Mouse (Mus musculus): ENCODE data around the gene Ncoa3. TPM values are rescaled to one million over a fixed set of nuclear protein-coding genes. Genes with fewer than 3 reads are reported as not detected.
A peak's percentile ranks its signal among the peaks of the same experiment; 100 is the strongest.

Gene Ncoa3
- total and polyA plus RNA-seq, 2 experiments, result 11.5 to 13.6 TPM

DNA sequence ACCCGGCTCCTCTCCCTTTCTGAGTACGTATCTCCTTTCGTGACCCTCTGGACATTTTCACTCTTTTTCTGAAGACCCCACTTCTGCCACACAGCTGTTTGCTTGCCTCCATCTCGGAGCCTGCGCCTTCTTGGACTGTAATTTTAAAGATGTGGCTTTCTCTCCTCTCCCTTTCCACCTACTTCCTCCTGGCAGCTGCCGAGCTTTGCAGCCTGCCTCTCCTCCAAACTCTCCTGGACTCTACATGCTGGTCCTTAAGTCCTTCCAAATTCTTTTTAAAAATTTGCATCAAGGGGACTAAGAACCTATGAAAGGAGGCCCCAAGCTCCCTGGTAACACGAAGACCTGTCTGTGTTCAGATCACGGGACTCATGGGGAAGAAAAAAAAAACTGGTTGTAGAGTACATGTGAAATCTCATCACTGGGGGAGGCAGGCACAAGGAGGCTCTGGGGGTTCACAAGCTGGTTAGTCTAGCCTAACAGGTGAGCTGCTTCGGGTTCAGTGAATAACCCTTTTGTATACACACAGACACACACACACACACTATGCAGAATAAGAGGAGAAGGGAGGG lies 35.1 kb upstream of the Ncoa3 start:
- H3K4me3 ChIP-seq (ENCODE audit: insufficient read depth, low read depth, low read length), result no peak overlapping the region
- H3K79me2 ChIP-seq (ENCODE audit: control insufficient read depth, insufficient read depth, low read length), result no peaks in the 10 kb centered on the region
- WGBS, result 82% methylated on average over 9 of the region's 9 CpGs
- H3K36me3 ChIP-seq (ENCODE audit: control insufficient read depth, insufficient read depth, low read length), result no peaks in the 10 kb centered on the region
- H3K27ac ChIP-seq (replicated peaks; ENCODE audit: insufficient read depth, low read depth, low read length), result no peak overlapping the region
- no peak for TF ChIP-seq CTCF (IDR thresholded peaks at IDR 0.05; ENCODE audit: low read depth, low read length)
- TF ChIP-seq POLR2A (IDR thresholded peaks at IDR 0.05; ENCODE audit: extremely low read depth, insufficient read depth, low read length), result no peak
- no peak for DNase-seq (ENCODE audit: extremely low read depth, low read depth, low spot score)
- peaks cover 5% of the 10 kb centered on the region; the same call in 1 of the 2 replicates for H3K4me1 ChIP-seq (ENCODE audit: control insufficient read depth, insufficient read depth, low read length)
- no peaks in the 10 kb centered on the region for H3K27me3 ChIP-seq (ENCODE audit: control insufficient read depth, insufficient read depth, low read length)
- H3K9ac ChIP-seq (ENCODE audit: low read depth, low read length), result no peak overlapping the region

DNA sequence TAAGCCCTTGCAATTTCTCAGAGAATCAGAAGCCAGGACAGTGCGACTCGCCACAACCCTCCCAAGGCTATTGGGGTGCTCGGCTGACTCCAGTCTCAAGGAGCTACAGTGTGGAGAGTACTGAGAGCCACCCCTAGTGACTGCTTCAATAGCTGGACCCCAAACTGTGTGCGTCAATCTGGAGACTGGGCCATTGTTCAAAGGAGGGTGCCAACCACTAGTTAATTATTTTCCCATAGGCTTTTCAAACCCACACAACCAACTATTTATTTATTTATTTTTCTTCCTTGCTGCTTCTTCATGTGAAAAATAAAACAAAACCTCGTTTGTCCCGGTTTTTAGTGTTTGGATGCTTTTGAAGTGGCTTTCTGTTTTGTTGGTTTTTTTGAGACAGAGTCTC lies 33.9 kb upstream of the Ncoa3 start:
- DNase-seq (ENCODE audit: extremely low read depth, low read depth, low spot score), result no peak
- Histone ChIP-seq H3K9ac (ENCODE audit: low read depth, low read length) (no peak overlapping the region), H3K79me2 (ENCODE audit: control insufficient read depth, insufficient read depth, low read length) (no peaks in the 10 kb centered on the region), H3K27ac (replicated peaks; ENCODE audit: insufficient read depth, low read depth, low read length) (no peak overlapping the region), H3K36me3 (ENCODE audit: control insufficient read depth, insufficient read depth, low read length) (no peaks in the 10 kb centered on the region), H3K4me1 (ENCODE audit: control insufficient read depth, insufficient read depth, low read length) (peaks cover 5% of the 10 kb centered on the region; the same call in 1 of the 2 replicates), H3K4me3 (ENCODE audit: insufficient read depth, low read depth, low read length) (no peak overlapping the region), H3K27me3 (ENCODE audit: control insufficient read depth, insufficient read depth, low read length) (no peaks in the 10 kb centered on the region)
- TF ChIP-seq CTCF (IDR thresholded peaks at IDR 0.05; ENCODE audit: low read depth, low read length), result no peak
- no peak for TF ChIP-seq POLR2A (IDR thresholded peaks at IDR 0.05; ENCODE audit: extremely low read depth, insufficient read depth, low read length)
- 69% methylated on average over 6 of the region's 6 CpGs for WGBS

DNA sequence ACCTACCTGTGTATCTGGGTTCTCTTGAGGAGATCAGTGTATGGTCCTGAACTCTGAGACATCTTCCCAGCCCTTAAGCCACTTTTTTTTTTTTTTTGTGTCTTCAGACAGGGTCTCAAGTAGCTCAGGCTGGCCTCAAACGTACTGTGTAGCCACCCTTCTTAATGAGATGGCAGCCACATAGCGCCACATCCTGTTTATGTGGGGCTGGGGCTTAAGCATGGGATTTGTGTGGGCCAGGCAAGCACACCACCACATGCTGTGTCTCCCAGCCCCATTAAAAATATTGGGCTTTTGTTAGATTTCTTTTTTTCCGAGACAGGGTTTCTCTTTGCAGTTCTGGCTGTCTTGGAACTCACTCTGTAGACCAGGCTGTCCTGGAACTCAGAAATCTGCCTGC lies 31.7 kb upstream of the Ncoa3 start:
- H3K4me1 ChIP-seq (ENCODE audit: control insufficient read depth, insufficient read depth, low read length), result peaks cover 4% of the 10 kb centered on the region; the same call in 1 of the 2 replicates
- 92% methylated on average over 3 of the region's 3 CpGs for WGBS
- DNase-seq (ENCODE audit: extremely low read depth, low read depth, low spot score), result no peak
- H3K27ac ChIP-seq (replicated peaks; ENCODE audit: insufficient read depth, low read depth, low read length), result no peak overlapping the region
- no peaks in the 10 kb centered on the region for H3K79me2 ChIP-seq (ENCODE audit: control insufficient read depth, insufficient read depth, low read length)
- H3K4me3 ChIP-seq (ENCODE audit: insufficient read depth, low read depth, low read length), result no peak overlapping the region
- no peaks in the 10 kb centered on the region for H3K36me3 ChIP-seq (ENCODE audit: control insufficient read depth, insufficient read depth, low read length)
- no peaks in the 10 kb centered on the region for H3K27me3 ChIP-seq (ENCODE audit: control insufficient read depth, insufficient read depth, low read length)
- TF ChIP-seq CTCF (IDR thresholded peaks at IDR 0.05; ENCODE audit: low read depth, low read length), result no peak
- TF ChIP-seq POLR2A (IDR thresholded peaks at IDR 0.05; ENCODE audit: extremely low read depth, insufficient read depth, low read length), result no peak
- no peak overlapping the region for H3K9ac ChIP-seq (ENCODE audit: low read depth, low read length)

DNA sequence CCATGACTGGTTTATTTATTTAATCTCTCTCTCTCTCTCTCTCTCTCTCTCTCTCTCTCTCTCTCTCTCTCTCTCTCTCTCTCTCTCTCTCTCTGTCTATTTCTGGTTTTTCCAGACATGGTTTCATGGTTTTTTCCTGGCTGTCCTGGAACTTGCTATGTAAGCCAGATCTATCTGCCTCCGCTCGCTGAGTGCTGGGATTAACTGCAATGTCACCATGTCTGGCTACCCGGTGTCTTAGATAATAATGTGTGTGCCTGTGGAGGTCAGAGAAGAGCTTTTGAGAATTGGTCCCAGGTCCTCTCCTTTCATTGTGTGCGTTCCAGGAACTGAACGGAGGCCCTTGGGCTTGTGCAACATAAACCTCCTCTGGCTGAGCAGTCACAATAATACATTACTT lies 29.6 kb upstream of the Ncoa3 start:
- Histone ChIP-seq H3K27ac (replicated peaks; ENCODE audit: insufficient read depth, low read depth, low read length) (no peak overlapping the region), H3K4me1 (ENCODE audit: control insufficient read depth, insufficient read depth, low read length) (peaks cover 4% of the 10 kb centered on the region; the same call in 1 of the 2 replicates), H3K79me2 (ENCODE audit: control insufficient read depth, insufficient read depth, low read length) (no peaks in the 10 kb centered on the region), H3K4me3 (ENCODE audit: insufficient read depth, low read depth, low read length) (no peak overlapping the region), H3K36me3 (ENCODE audit: control insufficient read depth, insufficient read depth, low read length) (no peaks in the 10 kb centered on the region), H3K9ac (ENCODE audit: low read depth, low read length) (no peak overlapping the region), H3K27me3 (ENCODE audit: control insufficient read depth, insufficient read depth, low read length) (no peaks in the 10 kb centered on the region)
- DNase-seq (ENCODE audit: extremely low read depth, low read depth, low spot score), result no peak
- no peak for TF ChIP-seq POLR2A (IDR thresholded peaks at IDR 0.05; ENCODE audit: extremely low read depth, insufficient read depth, low read length)
- TF ChIP-seq CTCF (IDR thresholded peaks at IDR 0.05; ENCODE audit: low read depth, low read length), result no peak
- WGBS, result 80% methylated on average over 5 of the region's 5 CpGs

DNA sequence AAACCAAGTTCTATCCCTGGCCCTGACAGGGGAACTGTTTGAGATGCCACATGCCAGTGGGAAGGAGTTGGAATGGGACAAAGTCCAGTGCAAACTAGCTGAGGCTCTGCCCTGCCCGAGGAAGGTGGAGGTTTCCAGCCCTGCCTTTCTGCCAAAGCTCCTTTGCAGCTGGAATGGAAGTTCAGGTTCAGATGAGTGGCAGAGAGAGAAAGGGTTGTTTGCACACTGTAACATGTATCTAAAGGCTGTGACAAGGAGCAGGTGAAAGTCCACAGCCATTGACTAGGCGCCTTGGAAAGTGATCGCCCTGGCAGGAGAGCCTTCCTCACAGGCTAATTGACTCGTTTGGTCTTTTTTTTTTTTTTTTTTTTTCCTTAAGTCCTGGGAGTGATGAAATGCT lies 28.3 kb upstream of the Ncoa3 start:
- Histone ChIP-seq H3K27me3 (ENCODE audit: control insufficient read depth, insufficient read depth, low read length) (no peaks in the 10 kb centered on the region), H3K79me2 (ENCODE audit: control insufficient read depth, insufficient read depth, low read length) (no peaks in the 10 kb centered on the region), H3K4me1 (ENCODE audit: control insufficient read depth, insufficient read depth, low read length) (peaks cover 8% of the 10 kb centered on the region; the same call in 1 of the 2 replicates), H3K27ac (replicated peaks; ENCODE audit: insufficient read depth, low read depth, low read length) (no peak overlapping the region), H3K4me3 (ENCODE audit: insufficient read depth, low read depth, low read length) (no peak overlapping the region), H3K36me3 (ENCODE audit: control insufficient read depth, insufficient read depth, low read length) (no peaks in the 10 kb centered on the region), H3K9ac (ENCODE audit: low read depth, low read length) (no peak overlapping the region)
- DNase-seq (ENCODE audit: extremely low read depth, low read depth, low spot score), result peak; percentile 60
- 22% methylated on average over 4 of the region's 4 CpGs for WGBS
- TF ChIP-seq POLR2A (IDR thresholded peaks at IDR 0.05; ENCODE audit: extremely low read depth, insufficient read depth, low read length), result no peak
- no peak for TF ChIP-seq CTCF (IDR thresholded peaks at IDR 0.05; ENCODE audit: low read depth, low read length)

DNA sequence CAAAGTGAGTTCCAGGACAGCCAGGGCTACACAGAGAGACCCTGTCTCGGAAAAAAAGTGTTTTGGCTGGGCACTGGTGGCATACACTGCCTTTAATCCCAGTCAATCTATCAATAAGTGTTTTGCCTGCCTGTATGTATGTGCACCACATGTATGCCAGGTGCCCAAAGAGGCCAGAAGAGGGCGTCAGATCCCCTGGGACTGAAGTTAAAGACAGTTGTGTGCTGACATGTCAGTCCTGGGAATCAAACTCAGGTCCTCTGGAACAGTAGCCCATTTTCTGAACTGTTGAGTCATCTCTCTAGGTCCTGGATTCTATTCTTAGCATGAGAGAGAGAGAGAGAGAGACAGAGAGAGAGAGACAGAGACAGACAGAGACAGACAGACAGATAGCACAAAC lies 25.4 kb upstream of the Ncoa3 start:
- DNase-seq (ENCODE audit: extremely low read depth, low read depth, low spot score), result no peak
- Histone ChIP-seq H3K4me1 (ENCODE audit: control insufficient read depth, insufficient read depth, low read length) (peaks cover 8% of the 10 kb centered on the region; the same call in 1 of the 2 replicates), H3K27me3 (ENCODE audit: control insufficient read depth, insufficient read depth, low read length) (no peaks in the 10 kb centered on the region), H3K4me3 (ENCODE audit: insufficient read depth, low read depth, low read length) (no peak overlapping the region), H3K27ac (replicated peaks; ENCODE audit: insufficient read depth, low read depth, low read length) (no peak overlapping the region), H3K9ac (ENCODE audit: low read depth, low read length) (no peak overlapping the region), H3K79me2 (ENCODE audit: control insufficient read depth, insufficient read depth, low read length) (no peaks in the 10 kb centered on the region), H3K36me3 (ENCODE audit: control insufficient read depth, insufficient read depth, low read length) (no peaks in the 10 kb centered on the region)
- TF ChIP-seq CTCF (IDR thresholded peaks at IDR 0.05; ENCODE audit: low read depth, low read length) (no peak), POLR2A (IDR thresholded peaks at IDR 0.05; ENCODE audit: extremely low read depth, insufficient read depth, low read length) (no peak)
- WGBS, result 95% methylated on average over 2 of the region's 2 CpGs

Data from liver, adult 2 months (tissue).